Comparison of ENCODE assay signal across 8 mouse cellular contexts in genomic region chr5:53049046-53049445, GRCm38 (mm10). TPM values are rescaled to one million over a fixed set of nuclear protein-coding genes. Genes with fewer than 3 reads are reported as not detected.
A peak's percentile ranks its signal among the peaks of the same experiment; 100 is the strongest.
DNase-seq lines count a peak whose midpoint lies in the region; ATAC-seq and TF ChIP-seq lines count a peak whose summit lies in the region.

No protein-coding gene starts in this region.

- H3K4me2 ChIP-seq in forebrain, postnatal 0 days (ENCODE audit: low read depth) = peak overlapping the region; percentile 63

- H3K4me1 ChIP-seq in forebrain, postnatal 0 days (ENCODE audit: insufficient read depth) = no peaks in the 10 kb centered on the region; the same call in 1 of the 2 replicates

- peak; percentile 22 for DNase-seq in right cerebral cortex, postnatal 14 days
- no peak for DNase-seq in right cerebral cortex, adult 18-20 months
- no peak for DNase-seq in forebrain, postnatal 0 days
- DNase-seq in kidney, postnatal 4 days = peak; percentile 52 to 72
- peak; percentile 22 for DNase-seq in mesoderm, embryonic 11.5 days (ENCODE audit: low read depth, low spot score)
- DNase-seq in thymus, postnatal 10 days (ENCODE audit: low spot score in 2 of 2) = no peak
- no peak for DNase-seq in gastrocnemius, adult 18-20 months (ENCODE audit: low spot score)
- no peak for DNase-seq in cerebellum, adult 11-12 months

- no peaks in the 10 kb centered on the region for H3K36me3 ChIP-seq in forebrain, postnatal 0 days (ENCODE audit: insufficient read depth)

- no peak overlapping the region for H3K27ac ChIP-seq in forebrain, postnatal 0 days (ENCODE audit: low read depth, low read length)

- no peak for TF ChIP-seq CTCF in forebrain, postnatal 0 days (IDR thresholded peaks at IDR 0.05; ENCODE audit: low read depth)

- H3K4me3 ChIP-seq in forebrain, postnatal 0 days (ENCODE audit: low read depth, low read length) = peak overlapping the region; percentile 33

- peaks cover 12% of the 10 kb centered on the region for H3K27me3 ChIP-seq in forebrain, postnatal 0 days (ENCODE audit: insufficient read depth, low read length)

- H3K9ac ChIP-seq in forebrain, postnatal 0 days = peak overlapping the region; percentile 33

- WGBS in forebrain, postnatal 0 days = 5% methylated on average over 39 of the region's 39 CpGs

- peak; percentile 47 for ATAC-seq in forebrain, postnatal 0 days

- H3K9me3 ChIP-seq in forebrain, postnatal 0 days (ENCODE audit: low read length) = no peaks in the 10 kb centered on the region

RNA-seq across cellular contexts. Expression of gene Slc34a2, which starts 11.2 kb away (rescaled TPM):
- 0.10 and 0.15 TPM in 2 replicates for total RNA-seq in forebrain, postnatal 0 days (2014; rRNA removed)
- 0.06 TPM in 1 of 2 replicates, not detected in the other for polyA plus RNA-seq in forebrain, postnatal 0 days (2015; fragmentation: Nextera tagmentation; extraction: Ambion mirVana)
- not detected for total RNA-seq in gastrocnemius, adult 18-20 months (2021)

Comparison
In these comparisons a context has a peak if more than half of its experiments do, and no peak if none do; other contexts are left out.
1. DNase-seq: peak in right cerebral cortex, postnatal 14 days (single experiment), kidney, postnatal 4 days (2 of 2) and mesoderm, embryonic 11.5 days (single experiment); none in right cerebral cortex, adult 18-20 months (single experiment), forebrain, postnatal 0 days (single experiment), thymus, postnatal 10 days (0 of 2), gastrocnemius, adult 18-20 months (single experiment) and cerebellum, adult 11-12 months (single experiment).